Mouse (Mus musculus) olfactory bulb, adult 2 months (tissue): Measurements from ENCODE around the gene Psen1. TPM values are rescaled to one million over a fixed set of nuclear protein-coding genes. Genes with fewer than 3 reads are reported as not detected.

ENCODE experiments used
- H3K27ac ChIP-seq: fragments of 200-500 bp; 2 replicates; pipeline ENCODE4 v1.5.1; 2012; ENCODE audit warnings: low read depth, low read length; ENCODE audit not compliant: insufficient read depth
- H3K4me1 ChIP-seq: fragments of 200-500 bp; 2 replicates; pipeline ENCODE4 v1.6.1; 2012; ENCODE audit warnings: low read length; ENCODE audit not compliant: control insufficient read depth, insufficient read depth
- H3K4me3 ChIP-seq: fragments of 200-500 bp; 2 replicates; pipeline ENCODE4 v1.5.1; 2012; ENCODE audit warnings: mild to moderate bottlenecking, low read depth, low read length, moderate library complexity; ENCODE audit not compliant: insufficient read depth
- CTCF ChIP-seq: fragments of 200-500 bp; IDR thresholded peaks from 2 replicates; pipeline ENCODE4 v1.5.1; 2012; ENCODE audit warnings: low read depth, mild to moderate bottlenecking, low read length, moderate library complexity; ENCODE audit not compliant: insufficient read depth
- POLR2A ChIP-seq: fragments of 200-500 bp; IDR thresholded peaks from 2 replicates; pipeline ENCODE4 v1.6.1; 2012; ENCODE audit warnings: mild to moderate bottlenecking, low read depth, low read length, moderate library complexity; ENCODE audit not compliant: insufficient read depth
- WGBS: fragments of 180-500 bp; shearing (Covaris S2); methylation state at CpG from one replicate; pipeline ENCODE4 v1.1.7; 2018; 5-methylcytosine and 5-hydroxymethylcytosine counted together
- polyA plus RNA-seq: library from polyadenylated mRNA; stranded (reverse); fragments of >200 nt; gene quantifications from 2 replicates; pipeline ENCODE4 v1.2.4, GENCODE M21; 2012; ENCODE audit warnings: low replicate concordance; ENCODE audit not compliant: missing spikeins, insufficient read depth, insufficient read length

Psen1 gene
- polyA plus RNA-seq, 1 experiment: not detected

GRCm38 (mm10) chr12:83694011-83694410 lies 6.1 kb downstream of the Psen1 start:
- TF ChIP-seq POLR2A (no peak), CTCF (no peak)
- WGBS: 65% methylated on average over 5 of the region's 5 CpGs
- H3K4me3 ChIP-seq: no peak overlapping the region
- peaks cover 3% of the 10 kb centered on the region; the same call in 1 of the 2 replicates for H3K4me1 ChIP-seq
- H3K27ac ChIP-seq: no peak overlapping the region

- Histone ChIP-seq H3K4me1 (peaks cover 3% of the 10 kb centered on the region; the same call in 1 of the 2 replicates), H3K27ac (no peak overlapping the region), H3K4me3 (no peak overlapping the region)
- 96% methylated on average over 3 of the region's 3 CpGs for WGBS
- no peak for TF ChIP-seq CTCF
- no peak for TF ChIP-seq POLR2A
Measured at GRCm38 (mm10) chr12:83694669-83695068, 6.7 kb downstream of the Psen1 start.

- WGBS: 92% methylated on average over 4 of the region's 4 CpGs
- H3K27ac ChIP-seq: no peak overlapping the region
- no peak for TF ChIP-seq CTCF
- no peak for TF ChIP-seq POLR2A
- no peak overlapping the region for H3K4me3 ChIP-seq
- no peaks in the 10 kb centered on the region; the same call in 1 of the 2 replicates for H3K4me1 ChIP-seq
Measured at GRCm38 (mm10) chr12:83698637-83699036, 10.7 kb downstream of the Psen1 start.

- 82% methylated on average over 7 of the region's 7 CpGs for WGBS
- TF ChIP-seq CTCF (no peak), POLR2A (no peak)
- Histone ChIP-seq H3K27ac (no peak overlapping the region), H3K4me1 (no peaks in the 10 kb centered on the region), H3K4me3 (no peak overlapping the region)
Measured at GRCm38 (mm10) chr12:83701608-83702007, 13.7 kb downstream of the Psen1 start.

GRCm38 (mm10) chr12:83702796-83703195 lies 14.8 kb downstream of the Psen1 start:
- Histone ChIP-seq H3K4me1 (no peaks in the 10 kb centered on the region), H3K4me3 (no peak overlapping the region), H3K27ac (no peak overlapping the region)
- TF ChIP-seq CTCF (no peak), POLR2A (no peak)
- 48% methylated on average over 4 of the region's 4 CpGs for WGBS

GRCm38 (mm10) chr12:83706951-83707350 lies 19.0 kb downstream of the Psen1 start:
- no peak for TF ChIP-seq POLR2A
- TF ChIP-seq CTCF: no peak
- Histone ChIP-seq H3K4me3 (no peak overlapping the region), H3K4me1 (no peaks in the 10 kb centered on the region), H3K27ac (no peak overlapping the region)
- 89% methylated on average over 4 of the region's 4 CpGs for WGBS

GRCm38 (mm10) chr12:83708160-83709092 lies 20.5 kb downstream of the Psen1 start:
- H3K27ac ChIP-seq: no peak overlapping the region
- 86% methylated on average over 7 of the region's 7 CpGs for WGBS
- no peak overlapping the region for H3K4me3 ChIP-seq
- no peak for TF ChIP-seq POLR2A
- TF ChIP-seq CTCF: no peak
- H3K4me1 ChIP-seq: no peaks in the 10 kb centered on the region

GRCm38 (mm10) chr12:83709934-83710333 lies 22.0 kb downstream of the Psen1 start:
- 79% methylated on average over 2 of the region's 2 CpGs for WGBS
- no peak for TF ChIP-seq POLR2A
- TF ChIP-seq CTCF: no peak
- no peaks in the 10 kb centered on the region for H3K4me1 ChIP-seq
- H3K4me3 ChIP-seq: no peak overlapping the region
- no peak overlapping the region for H3K27ac ChIP-seq

GRCm38 (mm10) chr12:83713749-83714148 lies 25.8 kb downstream of the Psen1 start:
- WGBS: 45% methylated on average over 2 of the region's 2 CpGs
- TF ChIP-seq POLR2A (no peak), CTCF (no peak)
- no peak overlapping the region for H3K4me3 ChIP-seq
- H3K4me1 ChIP-seq: no peaks in the 10 kb centered on the region
- H3K27ac ChIP-seq: no peak overlapping the region
